Mouse (Mus musculus) G1E (cell line): ENCODE data around the gene Tmem53. TPM values are rescaled to one million over a fixed set of nuclear protein-coding genes. Genes with fewer than 3 reads are reported as not detected.

Source experiments
- ATAC-seq: 2 replicates; pipeline ENCODE4 v1.8.0; 2016; ENCODE audit warnings: mild to moderate bottlenecking; ENCODE audit not compliant: insufficient number of reproducible peaks, poor library complexity, low FRiP score, severe bottlenecking; ENCODE audit errors: extremely low read depth
- DNase-seq: peaks from one replicate; pipeline ENCODE4 v3.0.0; 2012; ENCODE audit warnings: low spot score
- H3K27me3 ChIP-seq: 2 replicates; pipeline ENCODE4 v1.6.1; 2012; ENCODE audit warnings: mild to moderate bottlenecking, low read length, inconsistent platforms; ENCODE audit not compliant: insufficient read depth
- H3K36me3 ChIP-seq: replicated peaks from 2 replicates; pipeline ENCODE3; 2012; ENCODE audit warnings: mild to moderate bottlenecking, inconsistent platforms
- H3K4me1 ChIP-seq: 2 replicates; pipeline ENCODE4 v1.6.1; 2012; ENCODE audit warnings: low read depth, low read length, inconsistent platforms, mixed read lengths; ENCODE audit not compliant: insufficient read depth
- H3K4me3 ChIP-seq: 2 replicates; pipeline ENCODE4 v1.5.1; 2012; ENCODE audit warnings: low read depth, mild to moderate bottlenecking, inconsistent platforms, low read length, moderate library complexity, mixed read lengths
- H3K9me3 ChIP-seq: replicated peaks from 2 replicates; pipeline ENCODE4 v1.6.1; 2012; ENCODE audit warnings: inconsistent platforms
- CTCF ChIP-seq: IDR thresholded peaks from 2 replicates; pipeline ENCODE4 v1.5.1; 2012; ENCODE audit warnings: low read depth, low read length, inconsistent platforms, mixed read lengths
- GATA1 ChIP-seq: IDR thresholded peaks from 2 replicates; pipeline ENCODE4 v1.6.1; 2012; ENCODE audit warnings: borderline replicate concordance, low read length, inconsistent platforms, mixed read lengths
- GATA2 ChIP-seq: IDR thresholded peaks from 2 replicates; pipeline ENCODE4 v1.6.1; 2012; ENCODE audit warnings: low read depth, low read length, inconsistent platforms, borderline replicate concordance
- POLR2AphosphoS5 ChIP-seq: IDR thresholded peaks from 2 replicates; pipeline ENCODE4 v1.6.1; 2012; ENCODE audit warnings: low read depth, low read length, inconsistent platforms; ENCODE audit not compliant: insufficient replicate concordance
- TAL1 ChIP-seq: conservative IDR thresholded peaks from 2 replicates; pipeline ENCODE4 v1.6.1; 2012; ENCODE audit warnings: low read depth, low read length, inconsistent platforms, mixed read lengths
- polyA plus RNA-seq: library from polyadenylated mRNA; stranded (reverse); fragments of >175 nt; gene quantifications from 2 replicates; pipeline ENCODE4 v1.2.3, GENCODE M21; 2012
- total RNA-seq, 2 experiments: library from RNA; stranded (forward) in 1 of 2; stranded (reverse) in 1 of 2; fragments of 200-1000 nt in 1 of 2; fragments of >200 nt in 1 of 2; fragmentation: Nextera tagmentation in 1 of 2; gene quantifications; 2 replicates each; pipeline ENCODE4 v1.2.3; 2014 to 2017

The Tmem53 gene
- total and polyA plus RNA-seq, 3 experiments: 0.08 to 0.90 (median 0.16) TPM

- TF ChIP-seq GATA2: no peak
- no peak for TF ChIP-seq TAL1
- no peak for TF ChIP-seq POLR2AphosphoS5
- TF ChIP-seq CTCF: no peak
- no peak for TF ChIP-seq GATA1
- no peak overlapping the region; the same call in 1 of the 2 replicates for H3K4me3 ChIP-seq
- H3K9me3 ChIP-seq: no peaks in the 10 kb centered on the region; the same call in 1 of the 2 replicates
- no peak for DNase-seq
- ATAC-seq: no peak
- peaks cover 58% of the 10 kb centered on the region for H3K27me3 ChIP-seq
- H3K4me1 ChIP-seq: peaks cover 24% of the 10 kb centered on the region
- H3K36me3 ChIP-seq: no peaks in the 10 kb centered on the region
These were observed 60.1 kb downstream of the Tmem53 start for GRCm38 (mm10) chr4:117311891-117312290.

DNA sequence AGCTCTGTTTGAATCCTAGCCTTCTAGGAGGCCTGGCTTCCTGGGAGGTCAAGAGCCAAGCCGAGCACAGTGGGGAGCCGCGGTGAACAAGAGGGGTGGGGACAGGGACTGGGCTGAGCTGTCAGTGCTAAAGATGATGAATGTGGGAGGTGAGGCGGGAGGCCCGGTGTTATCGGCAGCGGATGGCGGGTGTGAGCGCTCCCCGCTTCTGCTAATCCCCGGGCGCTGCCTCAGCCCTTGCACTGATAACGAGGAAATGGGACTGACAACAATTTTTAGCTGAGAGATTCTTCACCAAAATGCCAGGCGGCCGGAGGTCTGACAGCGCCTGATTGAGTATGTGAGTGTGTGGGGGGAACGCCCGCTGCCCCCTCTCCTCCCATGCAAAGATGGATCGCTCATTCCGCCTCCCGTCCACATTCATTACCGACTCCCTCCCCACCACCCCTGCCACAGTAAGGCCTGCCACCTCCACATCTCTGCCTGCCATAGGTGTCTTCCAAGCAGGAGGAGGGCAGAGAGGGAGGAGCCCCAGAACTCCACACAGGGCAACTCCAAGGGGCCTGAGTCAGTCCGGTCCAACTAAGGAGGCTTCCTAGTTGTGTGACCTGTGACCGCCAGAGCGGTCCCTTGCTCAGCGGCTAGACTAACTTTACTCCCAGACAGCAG, 60.8 kb downstream of the Tmem53 start:
- Histone ChIP-seq H3K36me3 (no peaks in the 10 kb centered on the region), H3K9me3 (no peaks in the 10 kb centered on the region; the same call in 1 of the 2 replicates), H3K4me3 (peak overlapping the region; percentile 63; the same call in 1 of the 2 replicates), H3K27me3 (peaks cover 58% of the 10 kb centered on the region), H3K4me1 (peaks cover 24% of the 10 kb centered on the region)
- ATAC-seq (peak; percentile 60), DNase-seq (peak; percentile 57)
- TF ChIP-seq GATA1: no peak
- TF ChIP-seq POLR2AphosphoS5: no peak
- no peak for TF ChIP-seq TAL1
- TF ChIP-seq GATA2: no peak
- no peak for TF ChIP-seq CTCF

- no peak for TF ChIP-seq GATA2
- no peak for TF ChIP-seq POLR2AphosphoS5
- TF ChIP-seq CTCF: no peak; the same call in 1 of the 2 replicates
- no peak for TF ChIP-seq GATA1
- TF ChIP-seq TAL1: no peak
- peaks cover 24% of the 10 kb centered on the region for H3K4me1 ChIP-seq
These were observed 61.3 kb downstream of the Tmem53 start for GRCm38 (mm10) chr4:117313085-117313424.

DNA sequence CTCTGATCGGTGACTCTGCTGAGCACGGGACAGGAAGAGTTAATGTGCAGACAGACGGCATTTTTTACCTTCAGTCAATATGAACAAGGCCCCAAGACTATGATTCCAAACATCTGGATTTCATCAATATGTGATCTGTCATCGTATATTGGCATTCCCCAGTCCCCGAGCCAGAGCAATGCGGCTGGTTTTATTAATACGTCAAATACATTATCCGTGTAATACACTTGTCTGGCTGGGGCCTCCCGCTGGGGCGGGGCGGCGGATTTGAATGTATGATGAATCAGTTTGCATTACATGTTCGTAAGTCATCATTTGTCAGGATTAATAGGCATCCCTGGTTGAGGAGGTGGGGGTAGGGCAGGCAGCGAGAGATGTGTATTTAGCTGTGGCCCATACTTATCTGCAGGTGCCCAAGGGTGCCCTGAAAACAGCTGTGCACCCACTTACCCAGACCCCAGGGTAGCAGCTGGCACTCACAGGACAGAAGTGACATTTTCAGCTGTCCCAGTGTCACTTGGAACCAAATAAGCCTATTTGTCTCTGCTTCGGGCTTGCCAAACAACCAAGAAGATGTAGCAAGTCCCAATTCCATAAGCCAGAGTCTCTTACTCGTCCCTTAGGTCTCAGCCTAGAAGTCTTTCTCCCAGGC, 63.2 kb downstream of the Tmem53 start:
- no peak for TF ChIP-seq GATA1
- TF ChIP-seq CTCF: no peak
- no peak for TF ChIP-seq POLR2AphosphoS5
- no peak for TF ChIP-seq TAL1
- TF ChIP-seq GATA2: no peak
- peaks cover 24% of the 10 kb centered on the region for H3K4me1 ChIP-seq
- no peak for ATAC-seq
- H3K4me3 ChIP-seq: no peak overlapping the region
- no peaks in the 10 kb centered on the region for H3K9me3 ChIP-seq
- H3K36me3 ChIP-seq: no peaks in the 10 kb centered on the region
- DNase-seq: no peak
- H3K27me3 ChIP-seq: peaks cover 57% of the 10 kb centered on the region

More at GRCm38 (mm10) chr4:117313085-117313424, 61.3 kb downstream of the Tmem53 start:
- H3K36me3 ChIP-seq: no peaks in the 10 kb centered on the region
- no peak for ATAC-seq
- H3K9me3 ChIP-seq: no peaks in the 10 kb centered on the region; the same call in 1 of the 2 replicates
- peak; percentile 29 for DNase-seq
- peak overlapping the region; percentile 63; the same call in 1 of the 2 replicates for H3K4me3 ChIP-seq
- peaks cover 57% of the 10 kb centered on the region for H3K27me3 ChIP-seq

- H3K9me3 ChIP-seq: no peaks in the 10 kb centered on the region
- TF ChIP-seq POLR2AphosphoS5 (no peak), TAL1 (no peak), GATA2 (no peak), GATA1 (no peak), CTCF (no peak)
- DNase-seq (no peak), ATAC-seq (no peak)
- H3K27me3 ChIP-seq: peaks cover 54% of the 10 kb centered on the region
- no peak overlapping the region for H3K4me3 ChIP-seq
- H3K4me1 ChIP-seq: peaks cover 16% of the 10 kb centered on the region
- H3K36me3 ChIP-seq: no peaks in the 10 kb centered on the region
These were observed 65.0 kb downstream of the Tmem53 start for GRCm38 (mm10) chr4:117316800-117317199.

- Histone ChIP-seq H3K27me3 (peaks cover 60% of the 10 kb centered on the region), H3K9me3 (no peaks in the 10 kb centered on the region), H3K4me3 (no peak overlapping the region), H3K36me3 (no peaks in the 10 kb centered on the region), H3K4me1 (peaks cover 7% of the 10 kb centered on the region)
- TF ChIP-seq TAL1 (no peak), CTCF (no peak), GATA1 (no peak), GATA2 (no peak), POLR2AphosphoS5 (no peak)
- DNase-seq: no peak
- no peak for ATAC-seq
These were observed 66.0 kb downstream of the Tmem53 start for GRCm38 (mm10) chr4:117317701-117318190.

Other genes with a start within 250 kb of the Tmem53 start
- 28.1 and 34.9 TPM in 2 replicates for gene Eif2b3, start 232.5 kb upstream of the Tmem53 start, total RNA-seq (2014; fragmentation: Nextera tagmentation)
- gene Eif2b3, start 232.5 kb upstream of the Tmem53 start, total RNA-seq (2017): 31.7 and 31.8 TPM in 2 replicates
- 6.0 and 6.5 TPM in 2 replicates for gene Eif2b3, start 232.5 kb upstream of the Tmem53 start, polyA plus RNA-seq
- gene Ptch2, start 155.9 kb upstream of the Tmem53 start, total RNA-seq (2014; fragmentation: Nextera tagmentation): 3.3 TPM in 1 of 2 replicates, not detected in the other
- gene Ptch2, start 155.9 kb upstream of the Tmem53 start, total RNA-seq (2017): 0.38 TPM in 1 of 2 replicates, not detected in the other
- gene Ptch2, start 155.9 kb upstream of the Tmem53 start, polyA plus RNA-seq: not detected in 2 replicates
- 34.6 and 46.3 TPM in 2 replicates for gene Btbd19, start 126.2 kb upstream of the Tmem53 start, total RNA-seq (2014; fragmentation: Nextera tagmentation)
- gene Btbd19, start 126.2 kb upstream of the Tmem53 start, total RNA-seq (2017): 12.3 and 12.8 TPM in 2 replicates
- gene Btbd19, start 126.2 kb upstream of the Tmem53 start, polyA plus RNA-seq: 20.0 and 33.5 TPM in 2 replicates
- 1.7 TPM in 1 of 2 replicates, not detected in the other for gene Tctex1d4, start 125.2 kb upstream of the Tmem53 start, total RNA-seq (2014; fragmentation: Nextera tagmentation)
- gene Tctex1d4, start 125.2 kb upstream of the Tmem53 start, total RNA-seq (2017): 1.8 TPM in 2 replicates
- gene Tctex1d4, start 125.2 kb upstream of the Tmem53 start, polyA plus RNA-seq: 2.4 and 3.3 TPM in 2 replicates
- gene Plk3, start 118.0 kb upstream of the Tmem53 start, total RNA-seq (2014; fragmentation: Nextera tagmentation): 1.4 and 1.9 TPM in 2 replicates
- gene Plk3, start 118.0 kb upstream of the Tmem53 start, total RNA-seq (2017): 5.2 and 6.4 TPM in 2 replicates
- 4.4 and 6.0 TPM in 2 replicates for gene Plk3, start 118.0 kb upstream of the Tmem53 start, polyA plus RNA-seq
- 2,089 and 2,273 TPM in 2 replicates for gene Rps8, start 95.7 kb upstream of the Tmem53 start, total RNA-seq (2014; fragmentation: Nextera tagmentation)
- gene Rps8, start 95.7 kb upstream of the Tmem53 start, total RNA-seq (2017): 1,736 TPM in 2 replicates
- 2,887 and 5,494 TPM in 2 replicates for gene Rps8, start 95.7 kb upstream of the Tmem53 start, polyA plus RNA-seq
- gene Kif2c, start 69.3 kb upstream of the Tmem53 start, total RNA-seq (2014; fragmentation: Nextera tagmentation): 50.6 and 62.8 TPM in 2 replicates
- 50.6 and 52.0 TPM in 2 replicates for gene Kif2c, start 69.3 kb upstream of the Tmem53 start, total RNA-seq (2017)
- 7.1 and 8.6 TPM in 2 replicates for gene Kif2c, start 69.3 kb upstream of the Tmem53 start, polyA plus RNA-seq
- not detected in 2 replicates for gene Armh1, start 174 bp downstream of the Tmem53 start, total RNA-seq (2014; fragmentation: Nextera tagmentation)
- gene Armh1, start 174 bp downstream of the Tmem53 start, total RNA-seq (2017): not detected in 2 replicates
- not detected in 2 replicates for gene Armh1, start 174 bp downstream of the Tmem53 start, polyA plus RNA-seq
- gene Rnf220, start 245.1 kb downstream of the Tmem53 start, total RNA-seq (2014; fragmentation: Nextera tagmentation): 73.8 and 87.7 TPM in 2 replicates
- gene Rnf220, start 245.1 kb downstream of the Tmem53 start, total RNA-seq (2017): 83.8 and 88.7 TPM in 2 replicates
- 109 and 113 TPM in 2 replicates for gene Rnf220, start 245.1 kb downstream of the Tmem53 start, polyA plus RNA-seq